Mouse (Mus musculus): ENCODE measurements at regions not wholly inside any gene's neighbourhood (a gene's known extent, or its start where the extent isn't known, plus 50 kb on each side); places are given as distances from the start of the nearest gene placed in this dataset.

DNA sequence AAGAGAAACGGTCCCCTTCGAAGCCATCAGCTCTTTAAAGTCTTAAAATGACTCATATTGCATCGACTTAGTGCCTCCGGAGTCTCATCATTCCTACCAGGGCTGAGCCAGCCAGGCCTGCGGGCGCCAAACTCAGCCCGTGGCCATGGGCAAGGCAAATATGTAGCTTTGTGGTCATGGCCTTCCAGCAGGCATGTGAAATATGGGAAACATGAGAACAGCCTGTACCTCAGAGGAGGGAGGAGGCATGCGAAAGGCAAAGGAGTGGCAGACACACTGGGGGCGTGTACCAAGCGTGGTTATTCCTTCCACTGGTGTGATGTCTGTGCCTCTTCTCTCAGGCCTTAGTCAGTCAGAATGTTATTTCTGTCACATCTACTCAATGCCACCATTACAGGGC, 706.3 kb upstream of the Car8 start:
- TF ChIP-seq POLR2A (IDR thresholded peaks at IDR 0.05; ENCODE audit: control insufficient read depth, low read depth, low read length) (no peak), CTCF (IDR thresholded peaks at IDR 0.05; ENCODE audit: control insufficient read depth, insufficient read depth, insufficient replicate concordance, low read depth, low read length) (no peak)

All from testis, adult 2 months (tissue).